Mouse (Mus musculus): ENCODE measurements at regions not wholly inside any gene's neighbourhood (a gene's known extent, or its start where the extent isn't known, plus 50 kb on each side); places are given as distances from the start of the nearest gene placed in this dataset.

- DNase-seq (ENCODE audit: low spot score in 2 of 2), result peak; percentile 18 to 53
Observed at GRCm38 (mm10) chr19:26249751-26250150, 355.1 kb upstream of the Smarca2 start.

- DNase-seq (ENCODE audit: low spot score in 2 of 2), result no peak
Observed at GRCm38 (mm10) chr19:26258677-26259076, 346.2 kb upstream of the Smarca2 start.

- no peak for DNase-seq (ENCODE audit: low spot score in 2 of 2)
Observed at GRCm38 (mm10) chr19:26261530-26261929, 343.3 kb upstream of the Smarca2 start.

- no peak for DNase-seq (ENCODE audit: low spot score in 2 of 2)
Observed at GRCm38 (mm10) chr19:26296360-26296759, 308.5 kb upstream of the Smarca2 start.

- peak; percentile 19 to 27 for DNase-seq (ENCODE audit: low spot score in 2 of 2)
Observed at GRCm38 (mm10) chr19:26308477-26309135, 296.2 kb upstream of the Smarca2 start.

GRCm38 (mm10) chr19:26318977-26319376 is 285.9 kb upstream of the Smarca2 start:
- peak in 1 of 2 experiments; percentile 22 for DNase-seq (ENCODE audit: low spot score in 2 of 2)

GRCm38 (mm10) chr19:26323682-26324081 is 281.2 kb upstream of the Smarca2 start:
- DNase-seq (ENCODE audit: low spot score in 2 of 2), result no peak

- DNase-seq (ENCODE audit: low spot score in 2 of 2), result no peak
Observed at GRCm38 (mm10) chr19:26339120-26339519, 265.7 kb upstream of the Smarca2 start.

- no peak for DNase-seq (ENCODE audit: low spot score in 2 of 2)
Observed at GRCm38 (mm10) chr19:26340155-26340554, 264.7 kb upstream of the Smarca2 start.

- no peak for DNase-seq (ENCODE audit: low spot score in 2 of 2)
Observed at GRCm38 (mm10) chr19:26355054-26355453, 249.8 kb upstream of the Smarca2 start.

GRCm38 (mm10) chr19:26383961-26384381 is 220.9 kb upstream of the Smarca2 start:
- peak in 1 of 2 experiments; percentile 19 for DNase-seq (ENCODE audit: low spot score in 2 of 2)

- no peak for DNase-seq (ENCODE audit: low spot score in 2 of 2)
Observed at GRCm38 (mm10) chr19:26386075-26386474, 218.8 kb upstream of the Smarca2 start.

- DNase-seq (ENCODE audit: low spot score in 2 of 2), result no peak
Observed at GRCm38 (mm10) chr19:26412684-26413083, 192.2 kb upstream of the Smarca2 start.

GRCm38 (mm10) chr19:26414476-26415024 is 190.3 kb upstream of the Smarca2 start:
- no peak for DNase-seq (ENCODE audit: low spot score in 2 of 2)

GRCm38 (mm10) chr19:26419781-26420180 is 185.1 kb upstream of the Smarca2 start:
- no peak for DNase-seq (ENCODE audit: low spot score in 2 of 2)

- no peak for DNase-seq (ENCODE audit: low spot score in 2 of 2)
Observed at GRCm38 (mm10) chr19:26439163-26439562, 165.7 kb upstream of the Smarca2 start.

GRCm38 (mm10) chr19:26445309-26445708 is 159.5 kb upstream of the Smarca2 start:
- DNase-seq (ENCODE audit: low spot score in 2 of 2), result no peak

- no peak for DNase-seq (ENCODE audit: low spot score in 2 of 2)
Observed at GRCm38 (mm10) chr19:26447427-26448023, 157.3 kb upstream of the Smarca2 start.

- no peak for DNase-seq (ENCODE audit: low spot score in 2 of 2)
Observed at GRCm38 (mm10) chr19:26461712-26462111, 143.1 kb upstream of the Smarca2 start.

GRCm38 (mm10) chr19:26465228-26465627 is 139.6 kb upstream of the Smarca2 start:
- DNase-seq (ENCODE audit: low spot score in 2 of 2), result peak in 1 of 2 experiments; percentile 27

GRCm38 (mm10) chr19:26466244-26466643 is 138.6 kb upstream of the Smarca2 start:
- no peak for DNase-seq (ENCODE audit: low spot score in 2 of 2)

- DNase-seq (ENCODE audit: low spot score in 2 of 2), result no peak
Observed at GRCm38 (mm10) chr19:26467179-26467651, 137.6 kb upstream of the Smarca2 start.
